Mouse (Mus musculus) lung, postnatal 10 days (tissue): ENCODE data around the gene Ggcx.
A peak's percentile ranks its signal among the peaks of the same experiment; 100 is the strongest.

Experiments
- DNase-seq: peaks from one replicate; pipeline ENCODE4 v3.0.0; 2021

Ggcx gene

DNA sequence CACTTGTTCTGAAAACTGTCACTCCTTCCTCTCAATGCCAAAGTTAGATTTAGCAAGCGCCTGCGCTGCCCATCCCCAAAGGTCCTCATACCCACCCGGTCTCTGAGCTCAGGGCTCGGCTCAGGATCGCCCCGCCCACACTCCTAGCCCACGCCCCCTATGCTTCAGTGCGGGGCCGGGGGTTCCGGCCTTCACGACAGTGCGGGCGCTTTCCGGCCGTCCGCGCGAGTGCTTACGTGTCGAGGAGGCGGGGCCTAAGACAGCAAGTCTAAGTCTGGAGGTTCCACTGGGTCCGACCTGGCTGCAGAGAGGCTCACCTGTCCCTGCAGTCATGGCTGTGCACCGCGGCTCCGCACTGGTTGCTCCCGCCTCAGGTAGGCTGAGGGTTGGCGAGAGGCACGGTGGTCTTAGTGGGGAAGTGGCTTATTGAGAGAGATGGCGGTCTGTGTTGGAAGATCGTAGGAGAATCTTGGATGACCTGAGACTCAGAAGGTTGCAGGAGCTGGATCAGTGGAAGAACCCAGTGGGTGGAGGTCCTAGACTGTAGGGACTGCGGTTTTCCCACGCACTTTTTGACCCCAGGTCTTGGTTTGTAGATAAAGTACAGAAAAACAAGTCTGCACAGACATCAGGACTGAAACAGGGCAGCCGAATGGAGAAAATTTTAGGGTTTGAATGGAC, at the start of gene Ggcx:
Gene Ggcx (plus strand): TSS at position 233 of the 681 bp plus-strand sequence.
- DNase-seq = peak; percentile 98

DNA sequence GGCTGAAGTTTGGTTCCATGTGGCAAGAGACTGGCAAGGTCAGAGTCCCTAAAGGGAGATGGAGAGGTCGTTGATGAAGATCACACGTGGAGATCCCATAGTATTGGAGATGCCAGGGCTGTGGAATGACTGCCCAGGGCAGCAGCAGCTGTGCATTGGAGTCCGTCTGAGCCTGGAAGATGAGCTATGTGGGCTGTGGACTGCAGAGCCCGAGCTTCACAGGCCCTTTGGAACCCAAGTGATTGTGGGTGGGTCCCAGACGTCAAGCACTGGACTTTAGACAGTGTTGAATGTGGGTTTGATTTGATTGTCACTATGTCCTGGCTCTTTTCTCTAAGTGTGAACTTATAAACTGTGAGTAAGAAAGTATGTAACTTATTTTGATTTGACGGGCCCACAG, 49.1 kb upstream of the Ggcx start:
- DNase-seq = no peak

DNA sequence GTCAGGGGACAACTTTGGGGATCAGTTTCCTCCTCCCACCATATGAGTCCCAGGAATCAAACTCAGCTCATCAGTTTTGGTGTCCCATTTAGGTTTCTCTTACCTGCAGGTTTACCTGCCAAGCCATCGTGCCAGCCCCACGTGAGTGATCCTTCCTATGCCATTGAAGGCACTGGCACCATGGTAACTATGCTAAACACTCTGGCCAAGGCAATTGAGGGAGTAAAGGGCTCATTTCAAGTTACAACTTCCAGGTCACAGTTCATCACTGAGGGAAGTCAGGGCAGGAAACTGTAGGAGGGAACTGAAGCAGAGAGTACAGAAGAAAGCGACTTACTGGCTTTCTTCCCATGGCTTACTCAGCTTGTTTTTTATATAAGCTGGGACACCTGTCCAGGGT, 47.8 kb upstream of the Ggcx start:
- no peak for DNase-seq

DNA sequence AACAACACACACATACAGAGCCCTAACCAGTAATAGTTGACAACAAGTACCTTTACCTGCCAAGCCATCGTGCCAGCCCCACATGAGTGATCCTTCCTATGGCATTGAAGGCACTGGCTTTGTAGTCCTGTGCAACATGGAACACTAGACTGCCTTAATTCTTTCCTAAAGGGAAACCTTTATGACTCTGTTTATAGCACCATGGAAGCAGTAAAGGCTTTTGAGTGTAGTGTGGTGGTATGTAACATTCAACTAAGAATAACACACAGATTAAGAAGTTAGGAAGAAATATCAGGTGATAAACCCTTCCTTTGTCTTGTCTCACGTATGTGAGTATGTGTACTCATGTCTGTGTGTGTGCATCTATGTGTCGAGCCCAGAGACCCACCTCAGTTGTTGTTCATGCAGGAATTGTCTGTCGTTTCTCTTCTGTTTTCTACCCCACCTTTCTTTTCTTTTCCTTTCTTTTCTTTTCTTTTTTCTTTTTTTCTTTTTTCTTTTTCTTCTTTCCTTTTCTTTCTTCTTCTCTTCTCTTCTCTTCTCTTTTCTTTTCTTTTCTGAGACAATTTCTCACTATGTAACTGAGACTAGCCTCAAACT, 47.2 kb upstream of the Ggcx start, which contains the start of gene Rnf181:
Gene Rnf181 (minus strand): TSS at position 113 of the 600 bp plus-strand sequence.
- DNase-seq = no peak

DNA sequence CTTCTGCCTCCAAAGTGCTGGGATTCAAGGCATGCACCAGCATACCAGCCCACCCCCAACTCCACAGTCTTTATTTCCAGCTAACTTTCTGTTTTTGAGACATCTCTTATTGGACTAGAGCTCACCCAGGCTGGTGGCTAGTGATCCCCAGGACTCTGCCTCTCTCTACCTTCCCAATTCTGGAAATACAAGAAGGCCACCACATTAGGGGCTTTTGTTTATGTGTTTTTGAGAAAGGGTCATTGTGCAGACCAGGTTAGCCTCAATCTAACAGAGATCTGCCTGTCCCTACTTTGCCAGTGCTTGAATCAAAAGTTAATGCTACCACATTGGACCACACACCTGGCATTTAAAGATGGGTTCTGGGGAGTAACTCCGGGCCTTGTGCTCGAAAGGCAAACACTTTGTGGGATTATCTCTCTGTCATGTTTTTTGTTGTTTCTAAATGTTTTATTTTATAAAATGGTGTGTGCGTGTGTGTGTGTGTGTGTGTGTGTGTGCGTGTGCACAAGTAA, 46.6 kb upstream of the Ggcx start:
- DNase-seq = no peak

DNA sequence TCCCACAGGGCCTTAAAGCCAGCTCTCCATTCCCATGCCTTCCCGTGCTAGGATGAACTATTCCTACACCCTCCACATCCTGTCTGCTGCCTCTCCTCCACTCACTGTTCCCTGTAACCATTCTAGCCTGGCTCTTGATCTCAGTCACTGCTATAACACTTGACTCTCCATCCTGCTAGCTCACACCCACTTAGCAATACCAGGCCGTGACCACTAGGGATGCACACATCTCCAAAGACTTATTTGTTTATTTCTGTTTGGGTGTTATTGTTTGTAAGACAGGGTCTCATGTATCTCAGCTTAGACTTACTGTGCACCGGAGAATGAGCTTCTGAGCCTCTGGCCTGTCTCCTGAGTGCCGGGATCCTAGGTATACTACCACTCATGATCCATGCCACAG, 44.6 kb upstream of the Ggcx start:
- no peak for DNase-seq

DNA sequence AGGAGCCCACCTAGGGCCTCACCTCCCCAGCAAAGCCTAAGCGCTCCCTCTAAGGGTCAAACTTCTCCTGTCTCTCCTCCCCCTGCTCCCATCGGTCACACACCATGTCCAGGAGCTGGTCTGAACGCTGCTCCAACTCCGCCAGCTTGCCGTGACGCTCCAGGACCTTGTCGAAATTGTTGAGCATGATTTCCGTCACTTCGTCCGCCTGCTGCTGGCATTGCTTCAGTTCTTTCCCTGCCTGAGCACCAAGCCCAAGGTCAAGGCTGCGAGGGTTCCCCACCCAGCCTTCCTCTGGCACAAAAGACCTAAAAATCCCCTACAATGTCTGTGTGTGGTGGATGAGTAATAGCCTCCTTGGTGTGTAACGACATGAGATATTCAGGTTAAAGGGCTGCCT, 44.0 kb upstream of the Ggcx start:
- DNase-seq = peak; percentile 34

DNA sequence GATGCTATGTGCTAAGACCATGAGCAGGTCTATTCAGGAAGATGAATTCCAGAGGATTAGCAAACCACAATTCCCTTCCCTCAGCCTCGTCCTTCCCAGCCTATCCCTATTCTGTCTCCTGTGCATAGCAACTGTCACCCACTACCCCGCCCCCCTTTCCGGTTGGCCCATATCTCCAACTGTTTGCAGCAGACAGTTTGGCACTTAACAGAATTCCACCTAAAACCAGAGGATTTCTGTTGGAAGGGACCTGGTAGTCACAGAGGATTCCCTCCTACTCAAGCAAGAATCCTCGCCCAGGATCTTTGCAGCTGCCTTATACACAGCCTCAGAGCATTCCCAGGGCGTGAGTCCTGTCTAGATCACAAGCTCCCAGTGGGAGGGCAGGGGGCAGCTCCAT, 43.0 kb upstream of the Ggcx start:
- DNase-seq = peak; percentile 76

DNA sequence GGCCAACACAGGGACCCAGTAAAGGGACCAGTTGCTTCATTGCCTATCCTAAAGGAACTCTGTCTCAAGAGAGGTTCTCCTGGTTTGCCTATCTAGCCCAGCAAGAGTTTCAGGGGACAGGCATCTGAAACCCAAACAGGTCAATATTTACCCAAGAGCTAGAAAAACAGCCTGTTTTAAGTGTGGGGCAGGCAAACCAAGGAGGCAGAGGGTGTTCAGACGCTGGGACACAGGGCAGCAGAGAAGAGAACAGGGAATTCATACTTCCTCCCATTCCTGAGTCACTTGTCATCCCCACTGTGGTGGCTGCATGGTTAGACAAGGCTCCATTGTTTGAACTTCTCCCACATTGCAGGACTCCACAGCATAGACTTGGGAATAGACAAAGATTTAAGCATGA, 42.5 kb upstream of the Ggcx start:
- DNase-seq = no peak

DNA sequence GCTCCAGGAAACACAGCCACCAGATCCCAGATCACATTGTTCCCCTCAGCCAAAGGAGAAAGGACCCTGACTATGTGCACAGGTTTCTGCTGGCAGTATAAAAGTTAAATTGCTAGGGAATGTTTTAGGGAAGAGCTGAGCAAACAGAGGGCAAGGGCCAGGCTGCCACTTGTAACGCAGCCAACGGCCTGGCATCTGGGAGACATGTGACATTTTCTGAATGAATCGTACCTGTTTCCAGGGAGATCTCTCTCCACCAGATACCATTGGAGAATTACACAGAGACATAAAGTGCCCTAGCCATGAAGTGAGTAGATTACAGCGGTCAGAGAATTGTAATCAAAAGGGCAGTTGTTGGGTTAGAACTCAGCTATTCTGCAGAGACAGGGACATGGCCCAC, 40.9 kb upstream of the Ggcx start:
- no peak for DNase-seq

DNA sequence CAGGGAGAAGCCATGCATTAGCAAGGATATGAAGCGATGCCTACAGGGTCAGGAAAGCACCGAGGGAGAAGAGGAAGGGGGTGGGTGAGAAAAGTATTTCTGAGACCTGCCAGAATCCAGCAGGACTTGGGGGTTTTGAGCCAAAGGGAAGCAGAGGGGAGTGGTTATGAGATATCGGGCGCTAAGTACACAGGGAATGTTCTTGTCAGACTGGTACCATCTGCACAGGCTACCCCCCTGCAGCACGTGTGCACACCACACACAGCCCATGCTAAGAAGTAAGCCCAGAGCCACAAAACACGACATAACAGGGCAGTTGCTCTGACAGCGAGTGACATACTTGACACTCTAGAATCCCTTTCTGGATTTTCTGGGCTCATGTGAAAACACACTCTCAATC, 39.9 kb upstream of the Ggcx start:
- DNase-seq = no peak

DNA sequence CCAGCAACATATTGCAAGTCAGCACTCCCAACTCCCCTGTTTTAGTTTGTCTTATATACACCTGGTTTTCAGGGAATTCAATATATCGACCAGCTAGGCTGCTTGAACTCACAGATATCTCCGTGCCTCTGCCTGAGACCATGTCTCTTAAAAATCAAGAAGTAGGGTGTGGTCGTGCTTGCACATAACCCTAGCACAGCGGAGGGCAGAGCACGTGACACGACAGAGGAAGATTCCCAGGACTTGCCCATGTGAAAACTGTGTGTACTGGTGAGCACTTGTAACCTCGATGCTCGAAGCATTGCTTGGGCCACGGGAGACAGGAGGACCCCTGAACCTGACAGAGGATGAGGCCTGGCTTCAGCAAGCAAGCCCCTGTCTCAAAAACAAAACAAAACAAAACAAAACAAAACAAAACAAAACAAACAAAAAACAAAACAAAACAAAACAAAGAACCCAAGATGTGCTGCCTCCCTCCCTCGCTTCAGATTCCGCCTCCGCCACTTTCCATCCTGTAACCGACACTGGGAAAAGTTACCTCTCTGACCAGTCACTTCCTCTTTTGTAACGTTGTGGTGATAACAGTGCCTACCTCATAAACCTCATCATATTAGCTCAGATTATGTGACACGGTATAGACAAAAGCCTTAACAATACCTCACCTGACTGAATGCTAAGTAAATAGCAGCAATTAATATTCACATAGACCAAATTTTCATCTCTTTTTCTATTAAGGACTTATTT, 39.1 kb upstream of the Ggcx start:
- DNase-seq = no peak

DNA sequence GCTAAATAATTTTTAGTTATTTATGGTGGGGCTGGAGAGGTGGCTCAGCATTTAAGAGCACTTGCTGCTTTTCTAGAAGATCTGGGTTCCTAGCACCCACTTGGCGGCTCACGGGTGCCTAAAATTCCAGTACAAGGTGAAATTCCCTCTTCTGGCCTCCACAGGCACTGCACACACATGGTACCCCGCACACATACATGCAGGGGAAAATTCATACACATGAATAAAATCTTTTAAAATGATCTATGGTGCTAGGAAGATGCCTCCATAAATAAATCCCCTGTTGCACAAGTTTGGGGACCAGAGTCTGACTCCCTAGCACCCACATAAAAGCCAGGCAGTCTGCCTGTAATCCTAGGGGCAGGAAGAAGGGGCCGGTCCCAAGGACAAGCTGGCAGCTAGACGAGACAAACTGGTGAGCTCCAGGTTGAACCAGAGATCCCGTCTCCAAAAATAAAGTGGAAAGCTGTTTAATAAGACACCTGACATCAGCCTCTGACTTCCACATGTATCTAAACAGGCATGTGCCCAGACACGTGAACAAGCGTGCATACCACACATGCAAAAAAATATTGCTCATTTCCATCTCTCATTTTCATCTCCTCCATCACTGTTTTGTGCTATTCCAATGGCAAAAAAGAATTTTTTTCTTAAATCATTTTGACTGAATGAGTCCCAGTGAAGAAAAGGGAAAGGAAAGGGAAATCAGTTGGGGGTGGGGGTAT, 35.4 kb upstream of the Ggcx start:
- no peak for DNase-seq

DNA sequence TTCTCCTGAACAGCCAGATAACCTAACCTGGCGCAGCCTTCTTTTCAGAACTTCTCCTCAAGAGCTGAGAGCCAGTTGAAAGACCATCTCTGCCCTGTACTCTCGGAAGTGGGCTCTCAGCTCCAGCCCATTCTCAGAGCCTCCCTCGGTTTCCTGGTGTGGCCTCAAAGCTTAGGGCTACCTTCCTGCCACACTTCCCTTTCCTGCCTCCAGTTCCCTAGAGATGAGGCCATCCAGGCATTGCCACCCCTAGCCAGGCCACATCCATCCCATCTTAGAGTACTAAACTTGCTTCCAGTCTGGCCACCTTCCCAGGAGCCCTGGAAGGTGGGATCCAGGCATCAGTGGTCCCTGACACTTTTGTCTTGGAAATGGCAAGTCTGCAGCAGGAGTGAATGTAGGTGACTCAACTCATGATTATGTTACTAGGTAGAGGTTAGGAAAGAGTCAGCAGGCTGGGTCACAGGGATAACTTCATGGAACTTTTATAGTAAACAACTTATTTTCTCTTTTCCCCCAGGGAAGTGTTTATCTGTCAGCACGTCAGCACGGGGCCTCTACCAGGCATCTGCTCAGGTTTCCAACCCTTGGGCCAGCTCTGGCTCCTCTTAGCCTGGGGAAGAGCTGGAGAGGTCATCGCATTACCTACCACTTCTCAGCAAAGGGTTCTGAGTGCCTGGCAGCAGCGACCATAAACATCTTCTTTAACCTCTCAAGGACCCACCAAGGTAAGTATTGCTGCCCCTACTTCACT, 34.6 kb upstream of the Ggcx start:
- DNase-seq = no peak

DNA sequence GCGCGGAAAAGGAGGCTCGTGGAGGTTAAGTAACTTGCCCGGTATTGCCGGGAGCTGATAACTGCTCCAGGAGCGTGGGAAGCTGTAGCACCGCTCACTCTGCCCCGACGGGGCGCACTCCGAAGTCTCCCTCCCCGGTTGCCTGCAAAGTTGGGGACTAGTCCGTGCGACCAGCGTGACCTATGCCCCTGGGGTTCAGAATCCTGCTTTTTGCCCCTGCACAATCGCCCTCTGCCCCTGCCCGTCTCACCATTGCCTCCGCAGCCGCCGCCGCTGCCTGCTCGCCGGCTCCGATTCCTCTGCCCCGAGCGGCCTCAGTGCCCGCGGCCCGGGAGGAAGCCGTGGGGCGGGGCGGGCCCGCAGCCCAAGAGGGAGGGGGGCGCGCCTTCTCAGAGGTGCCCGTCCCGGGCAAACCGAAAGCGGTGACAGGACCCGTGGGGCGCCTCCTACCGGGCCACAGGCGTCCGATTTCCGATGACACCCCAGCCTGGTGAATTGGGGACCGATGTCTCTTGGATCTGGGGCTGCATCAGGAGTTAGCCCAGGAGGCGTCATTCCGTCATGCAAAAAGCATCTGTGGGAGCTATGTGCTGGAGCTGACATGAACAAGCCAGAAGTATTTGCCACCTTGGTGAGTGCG, 33.9 kb upstream of the Ggcx start, which contains the start of gene Vamp5:
Gene Vamp5 (minus strand): TSS at position 338 of the 640 bp plus-strand sequence.
- DNase-seq = peak; percentile 94

DNA sequence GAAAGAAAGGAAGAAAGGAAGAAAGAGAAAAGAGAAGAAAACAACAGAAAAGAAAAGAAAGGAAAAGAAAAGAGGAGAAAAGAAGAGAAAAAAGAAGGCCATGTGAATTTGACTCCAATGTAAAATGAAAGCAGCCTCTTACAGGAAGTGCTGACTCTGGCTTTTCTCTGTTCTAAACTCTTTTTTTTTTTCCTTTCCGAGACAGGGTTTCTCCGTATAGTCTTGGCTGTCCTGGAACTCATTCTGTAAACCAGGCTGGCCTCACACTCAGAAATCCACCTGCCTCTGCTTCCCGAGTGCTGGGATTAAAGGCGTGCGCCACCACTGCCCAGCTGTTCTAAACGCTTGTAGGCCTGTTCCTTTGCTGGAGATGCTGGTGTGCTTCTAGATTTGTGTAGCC, 31.6 kb upstream of the Ggcx start:
- DNase-seq = no peak

DNA sequence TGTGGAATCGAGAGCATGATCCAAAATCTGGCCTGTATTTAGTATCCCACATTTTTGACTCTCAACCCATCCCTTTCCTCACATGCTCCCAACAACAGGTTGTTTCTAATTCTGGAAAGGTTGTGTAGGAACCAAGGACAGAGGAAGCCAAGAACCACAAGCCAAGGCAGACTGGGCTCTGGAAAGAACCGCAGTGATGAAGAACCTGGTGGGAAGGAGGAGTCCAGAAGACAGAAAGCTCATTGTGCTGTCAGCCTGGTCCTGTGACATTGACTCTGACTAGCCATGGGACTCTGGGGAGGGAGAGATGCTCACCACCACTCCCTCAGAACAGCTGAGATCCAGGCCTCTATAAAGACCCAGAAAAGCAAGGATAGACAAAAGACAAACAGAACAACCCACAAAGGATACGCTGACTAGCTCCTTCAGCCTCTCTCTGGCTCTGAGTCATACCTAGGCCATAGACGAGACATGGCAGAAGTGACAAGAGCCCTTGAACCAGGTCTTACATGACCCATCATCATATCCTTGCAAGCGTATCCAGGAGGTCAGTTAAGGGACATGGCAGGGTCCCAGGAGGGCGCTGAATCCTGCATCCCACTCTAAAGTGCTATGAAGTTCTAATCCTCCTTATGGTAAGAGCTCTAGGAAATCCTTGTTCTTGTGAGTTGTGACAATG, 30.8 kb upstream of the Ggcx start:
- no peak for DNase-seq

DNA sequence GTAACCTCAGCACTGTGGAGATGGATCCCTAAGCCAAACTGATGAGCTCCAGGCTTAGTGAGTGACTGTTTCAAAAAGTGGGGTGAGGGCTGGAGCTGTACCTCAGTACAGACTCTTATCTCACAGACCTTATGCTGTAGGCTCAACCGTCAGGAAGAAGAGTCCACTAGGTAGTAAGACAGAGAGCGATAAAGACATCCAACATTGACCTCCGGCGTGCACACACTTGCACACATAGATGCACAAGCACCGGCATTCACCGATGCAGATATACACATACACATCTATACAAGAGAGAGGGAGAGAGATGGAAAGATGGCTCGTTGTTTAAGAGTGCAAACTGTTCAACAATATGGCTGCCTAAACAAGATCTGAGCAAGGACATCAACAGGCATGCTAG, 30.2 kb upstream of the Ggcx start:
- DNase-seq = no peak

DNA sequence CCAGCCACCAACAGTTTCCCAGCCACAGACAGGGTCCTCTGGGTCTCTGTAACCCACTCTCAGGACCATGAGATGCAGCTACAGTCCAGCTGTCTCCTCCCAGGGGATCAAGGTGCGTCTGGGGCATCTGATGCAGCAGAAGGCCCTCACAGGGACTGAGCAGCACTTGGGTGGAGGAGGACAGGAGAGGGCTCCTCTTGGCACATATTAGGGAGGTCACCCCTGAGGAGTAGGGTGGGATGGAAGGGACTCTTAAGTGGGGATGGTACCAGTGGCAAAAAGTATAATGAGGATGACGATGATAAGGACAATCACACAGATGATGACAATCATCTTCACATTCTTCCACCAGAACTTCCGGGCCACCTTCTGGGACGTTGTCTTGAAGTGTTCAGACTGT, 28.9 kb upstream of the Ggcx start:
- DNase-seq = no peak

DNA sequence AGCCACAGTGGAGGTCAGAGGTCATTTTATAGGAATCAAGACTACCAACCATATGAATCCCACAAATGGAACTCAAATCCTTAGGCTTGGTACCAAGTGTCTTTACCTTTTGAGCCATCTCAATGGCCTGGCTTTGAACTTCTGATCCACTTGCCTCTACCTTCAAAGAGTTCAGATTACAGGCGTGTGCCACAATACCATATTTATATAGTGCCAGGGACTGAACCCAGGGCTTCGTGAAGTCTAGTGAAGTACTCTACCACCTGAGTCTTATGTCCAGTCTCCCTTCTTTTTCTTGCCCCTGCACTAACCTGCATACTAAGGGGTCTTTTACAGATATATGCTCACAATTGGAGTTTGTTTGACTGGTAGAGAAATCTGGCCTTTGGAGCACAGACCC, 27.5 kb upstream of the Ggcx start:
- no peak for DNase-seq

DNA sequence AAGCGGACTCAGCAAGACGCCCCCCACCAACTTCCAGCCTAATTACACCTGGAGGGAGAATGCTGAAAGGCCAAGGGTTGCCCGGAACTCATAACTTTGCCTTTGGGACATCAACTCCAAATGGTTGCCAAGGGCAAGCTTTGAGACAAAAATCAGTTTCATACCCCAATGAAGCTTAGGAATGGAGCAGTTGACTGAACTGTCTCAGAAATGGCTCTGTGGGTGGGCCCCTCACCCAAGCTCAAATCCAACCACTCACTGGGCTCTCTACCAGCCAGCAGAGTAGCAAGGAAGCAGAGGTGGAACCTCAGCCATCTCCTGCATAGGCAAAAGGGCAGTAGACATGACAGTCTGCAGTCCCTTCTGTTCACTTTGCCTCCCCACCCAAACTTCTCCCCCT, 26.3 kb upstream of the Ggcx start:
- no peak for DNase-seq
